Mouse (Mus musculus) embryonic facial prominence, embryonic 14.5 days (tissue): ENCODE measurements around the gene Lamtor2. TPM values are rescaled to one million over a fixed set of nuclear protein-coding genes. Genes with fewer than 3 reads are reported as not detected.

Source experiments
- ATAC-seq: fragments of 200-750 bp; cut with Nextera tagmentation; 2 replicates; pipeline ENCODE4 v1.8.0; 2017; ENCODE audit warnings: low read depth, moderate number of reproducible peaks, moderate TSS enrichment
- DNase-seq: peaks from one replicate; pipeline ENCODE4 v3.0.0-alpha.2; 2015; ENCODE audit warnings: low spot score
- H3K27ac ChIP-seq: fragments of 300-500 bp; sonication (generic); replicated peaks from 2 replicates; pipeline ENCODE4 v1.5.1; 2014; ENCODE audit warnings: low read depth, mild to moderate bottlenecking, low read length, moderate library complexity
- H3K27me3 ChIP-seq: fragments of 300-500 bp; sonication (generic); replicated peaks from 2 replicates; pipeline ENCODE4 v1.6.1; 2014; ENCODE audit warnings: low read length; ENCODE audit not compliant: control insufficient read depth, insufficient read depth
- H3K36me3 ChIP-seq: fragments of 300-500 bp; sonication (generic); 2 replicates; pipeline ENCODE4 v1.6.1; 2014; ENCODE audit warnings: low read length, mixed read lengths; ENCODE audit not compliant: control insufficient read depth, insufficient read depth
- H3K4me1 ChIP-seq: fragments of 300-500 bp; sonication (generic); 2 replicates; pipeline ENCODE4 v1.6.1; 2014; ENCODE audit warnings: antibody characterized with exemption, low read length; ENCODE audit not compliant: control insufficient read depth, insufficient read depth
- H3K4me2 ChIP-seq: fragments of 300-500 bp; sonication (generic); 2 replicates; pipeline ENCODE4 v1.6.1; 2014; ENCODE audit warnings: low read depth, mild to moderate bottlenecking, low read length, moderate library complexity, mixed read lengths
- H3K4me3 ChIP-seq: fragments of 300-500 bp; sonication (generic); 2 replicates; pipeline ENCODE4 v1.5.1; 2014; ENCODE audit warnings: low read depth, mild to moderate bottlenecking, low read length
- H3K9ac ChIP-seq: fragments of 300-500 bp; sonication (generic); 2 replicates; pipeline ENCODE4 v1.6.1; 2014; ENCODE audit warnings: low read depth, mild to moderate bottlenecking, low read length, moderate library complexity, mixed read lengths
- H3K9me3 ChIP-seq: fragments of 300-500 bp; sonication (generic); 2 replicates; pipeline ENCODE4 v1.6.1; 2016; ENCODE audit warnings: low read length; ENCODE audit not compliant: control insufficient read depth
- WGBS: fragments of 180-500 bp; shearing (Covaris S2); extraction: QIAGEN DNeasy Blood & Tissue Kit; methylation state at CpG from one replicate; pipeline ENCODE4 v1.1.7; 2014; 5-methylcytosine and 5-hydroxymethylcytosine counted together
- polyA plus RNA-seq: library from polyadenylated mRNA; unstranded; fragments of >200 nt; fragmentation: Nextera tagmentation; extraction: Ambion mirVana; gene quantifications from 2 replicates; pipeline ENCODE4 v1.2.1, GENCODE M21; 2014

Gene Lamtor2
- polyA plus RNA-seq, 1 experiment from 2014 or later, result 107 TPM

- Histone ChIP-seq H3K36me3 (no peaks in the 10 kb centered on the region), H3K4me3 (peak overlapping the region; percentile 30), H3K4me1 (peaks cover 61% of the 10 kb centered on the region), H3K27me3 (no peaks in the 10 kb centered on the region), H3K9me3 (no peaks in the 10 kb centered on the region), H3K9ac (peak overlapping the region; percentile 60), H3K4me2 (peak overlapping the region; percentile 54), H3K27ac (peak overlapping the region; percentile 95)
- no peak for DNase-seq
- 47% methylated on average over 13 of the region's 13 CpGs for WGBS
- ATAC-seq, result no peak
These were observed 42.2 kb downstream of the Lamtor2 start for GRCm38 (mm10) chr3:88510421-88511289.

- H3K9me3 ChIP-seq, result no peaks in the 10 kb centered on the region
- ATAC-seq (peak; percentile 94), DNase-seq (peak; percentile 97)
- H3K9ac ChIP-seq, result peak within 1 kb of the TSS; percentile 60
- 2% methylated on average over 31 of the region's 31 CpGs for whole genome bisulfite sequencing
- peak within 1 kb of the TSS; percentile 95 for H3K27ac ChIP-seq
- H3K4me1 ChIP-seq, result peaks cover 67% of the 10 kb centered on the region
- no peaks in the 10 kb centered on the region for H3K36me3 ChIP-seq
- peak within 1 kb of the TSS; percentile 54 for H3K4me2 ChIP-seq
- peak within 1 kb of the TSS; percentile 30 for H3K4me3 ChIP-seq
- no peaks in the 10 kb centered on the region for H3K27me3 ChIP-seq
These were observed 43.0 kb downstream of the Lamtor2 start, which contains the start of gene Lmna for GRCm38 (mm10) chr3:88509692-88510420. TSS of gene Lmna (minus strand) at chr3:88509956.

- DNase-seq (no peak), ATAC-seq (no peak)
- H3K4me3 ChIP-seq, result peak overlapping the region; percentile 30
- WGBS, result 61% methylated on average over 3 of the region's 3 CpGs
- peak overlapping the region; percentile 54 for H3K4me2 ChIP-seq
- no peaks in the 10 kb centered on the region for H3K27me3 ChIP-seq
- no peaks in the 10 kb centered on the region for H3K9me3 ChIP-seq
- H3K9ac ChIP-seq, result peak overlapping the region; percentile 60; the same call in 1 of the 2 replicates
- peak overlapping the region; percentile 95 for H3K27ac ChIP-seq
- H3K4me1 ChIP-seq, result peaks cover 67% of the 10 kb centered on the region
- no peaks in the 10 kb centered on the region for H3K36me3 ChIP-seq
These were observed 43.6 kb downstream of the Lamtor2 start for GRCm38 (mm10) chr3:88509250-88509649.

- peak overlapping the region; percentile 38 for H3K4me2 ChIP-seq
- H3K9me3 ChIP-seq, result no peaks in the 10 kb centered on the region
- peaks cover 54% of the 10 kb centered on the region for H3K4me1 ChIP-seq
- no peaks in the 10 kb centered on the region for H3K36me3 ChIP-seq
- 20% methylated on average over 7 of the region's 7 CpGs for WGBS
- DNase-seq (peak; percentile 92), ATAC-seq (no peak)
- H3K4me3 ChIP-seq, result no peak overlapping the region
- peak overlapping the region; percentile 2; the same call in 1 of the 2 replicates for H3K9ac ChIP-seq
- peak overlapping the region; percentile 99 for H3K27ac ChIP-seq
- no peaks in the 10 kb centered on the region for H3K27me3 ChIP-seq
These were observed 47.1 kb downstream of the Lamtor2 start for GRCm38 (mm10) chr3:88505765-88506164.

GRCm38 (mm10) chr3:88505081-88505480 lies 47.8 kb downstream of the Lamtor2 start:
- Histone ChIP-seq H3K4me3 (no peak overlapping the region), H3K27me3 (no peaks in the 10 kb centered on the region), H3K27ac (peak overlapping the region; percentile 99), H3K4me2 (peak overlapping the region; percentile 38), H3K4me1 (peaks cover 52% of the 10 kb centered on the region), H3K36me3 (peaks cover under 1% of the 10 kb centered on the region; the same call in 1 of the 2 replicates), H3K9ac (no peak overlapping the region), H3K9me3 (no peaks in the 10 kb centered on the region)
- 29% methylated on average over 6 of the region's 6 CpGs for WGBS
- ATAC-seq (no peak), DNase-seq (peak; percentile 89)

GRCm38 (mm10) chr3:88503881-88504746 lies 48.8 kb downstream of the Lamtor2 start:
- H3K27ac ChIP-seq, result peak overlapping the region; percentile 99
- H3K4me1 ChIP-seq, result peaks cover 49% of the 10 kb centered on the region
- ATAC-seq (peak; percentile 60), DNase-seq (peak; percentile 95)
- peak overlapping the region; percentile 97 for H3K4me3 ChIP-seq
- H3K36me3 ChIP-seq, result peaks cover 10% of the 10 kb centered on the region
- no peaks in the 10 kb centered on the region for H3K9me3 ChIP-seq
- H3K4me2 ChIP-seq, result peak overlapping the region; percentile 84
- H3K9ac ChIP-seq, result peak overlapping the region; percentile 97; the same call in 1 of the 2 replicates
- 17% methylated on average over 8 of the region's 8 CpGs for WGBS
- no peaks in the 10 kb centered on the region for H3K27me3 ChIP-seq

- H3K4me2 ChIP-seq, result peak overlapping the region; percentile 84
- peak overlapping the region; percentile 99 for H3K27ac ChIP-seq
- no peak for DNase-seq
- peak overlapping the region; percentile 97 for H3K9ac ChIP-seq
- peak; percentile 27 for ATAC-seq
- H3K36me3 ChIP-seq, result peaks cover 16% of the 10 kb centered on the region
- no peaks in the 10 kb centered on the region for H3K9me3 ChIP-seq
- peaks cover 49% of the 10 kb centered on the region for H3K4me1 ChIP-seq
- H3K27me3 ChIP-seq, result no peaks in the 10 kb centered on the region
- 11% methylated on average over 4 of the region's 4 CpGs for WGBS
- peak overlapping the region; percentile 97 for H3K4me3 ChIP-seq
These were observed 49.4 kb downstream of the Lamtor2 start for GRCm38 (mm10) chr3:88503505-88503863.
